Mouse (Mus musculus): ENCODE data around the gene Mast4. TPM values are rescaled to one million over a fixed set of nuclear protein-coding genes. Genes with fewer than 3 reads are reported as not detected.

Gene Mast4
- polyA plus RNA-seq, 1 experiment from 2014 or later: 31.0 TPM

- H3K9me3 ChIP-seq (ENCODE audit: control insufficient read depth, low read length): no peaks in the 10 kb centered on the region
- no peaks in the 10 kb centered on the region for H3K36me3 ChIP-seq (ENCODE audit: control insufficient read depth, insufficient read depth, low read length)
- H3K4me1 ChIP-seq (ENCODE audit: control insufficient read depth, insufficient read depth, low read length): no peaks in the 10 kb centered on the region
- no peak overlapping the region for H3K4me3 ChIP-seq (ENCODE audit: low read length)
- ATAC-seq (ENCODE audit: low FRiP score, low TSS enrichment): no peak
- WGBS: 71% methylated on average over 10 of the region's 10 CpGs
- H3K4me2 ChIP-seq (replicated peaks; ENCODE audit: low read depth, low read length): no peak overlapping the region
- H3K9ac ChIP-seq (ENCODE audit: low read depth, low read length): no peak overlapping the region
- no peaks in the 10 kb centered on the region for H3K27me3 ChIP-seq (ENCODE audit: control insufficient read depth, insufficient read depth, low read length)
- no peak overlapping the region for H3K27ac ChIP-seq (ENCODE audit: low read depth, low read length)
These were observed 133.1 kb downstream of the Mast4 start for GRCm38 (mm10) chr13:103201016-103201760.

DNA sequence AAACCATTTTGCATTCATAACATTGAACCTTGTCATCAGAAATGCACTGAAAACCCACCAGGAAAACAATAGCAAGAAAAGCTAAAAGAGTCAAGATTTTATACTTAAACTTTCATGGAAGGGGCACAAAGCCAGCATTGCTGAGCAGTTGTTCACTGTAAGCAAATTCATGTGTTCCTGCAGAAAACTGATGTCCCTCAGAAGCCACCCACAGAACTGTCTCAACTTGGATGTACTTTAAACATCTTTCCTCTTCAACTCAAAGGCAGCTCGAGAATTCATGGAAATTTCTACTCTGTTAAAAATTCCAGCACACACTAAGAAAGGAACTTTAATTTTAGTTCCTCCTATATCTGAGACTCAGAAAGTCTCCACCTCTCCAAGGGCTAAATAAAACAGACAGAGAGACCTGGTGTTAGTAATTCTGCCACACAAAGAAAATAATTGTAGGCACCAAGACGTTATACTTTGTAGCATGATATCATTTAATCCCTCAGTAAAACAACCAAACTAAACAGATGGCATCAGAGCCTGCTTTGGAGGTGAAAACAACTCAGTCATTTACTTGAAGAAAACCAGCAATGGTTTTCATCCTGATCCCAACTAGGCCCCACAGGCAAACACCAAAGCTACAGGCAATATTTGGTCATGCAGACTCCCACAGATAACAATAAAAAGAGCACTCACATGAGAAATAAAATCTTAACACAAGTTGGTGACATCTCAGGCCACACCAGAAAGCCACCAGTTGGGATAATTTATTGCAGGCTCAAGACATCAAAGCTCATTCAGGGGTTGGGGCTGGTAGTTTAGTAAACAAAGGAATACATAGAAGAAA, 134.3 kb downstream of the Mast4 start:
- Histone ChIP-seq H3K4me2 (replicated peaks; ENCODE audit: low read depth, low read length) (no peak overlapping the region), H3K4me1 (ENCODE audit: control insufficient read depth, insufficient read depth, low read length) (no peaks in the 10 kb centered on the region), H3K9ac (ENCODE audit: low read depth, low read length) (no peak overlapping the region), H3K27me3 (ENCODE audit: control insufficient read depth, insufficient read depth, low read length) (no peaks in the 10 kb centered on the region), H3K4me3 (ENCODE audit: low read length) (no peak overlapping the region), H3K9me3 (ENCODE audit: control insufficient read depth, low read length) (no peaks in the 10 kb centered on the region), H3K27ac (ENCODE audit: low read depth, low read length) (no peak overlapping the region), H3K36me3 (ENCODE audit: control insufficient read depth, insufficient read depth, low read length) (no peaks in the 10 kb centered on the region)
- ATAC-seq (ENCODE audit: low FRiP score, low TSS enrichment): no peak
- WGBS: 42% methylated on average over 2 of the region's 2 CpGs

DNA sequence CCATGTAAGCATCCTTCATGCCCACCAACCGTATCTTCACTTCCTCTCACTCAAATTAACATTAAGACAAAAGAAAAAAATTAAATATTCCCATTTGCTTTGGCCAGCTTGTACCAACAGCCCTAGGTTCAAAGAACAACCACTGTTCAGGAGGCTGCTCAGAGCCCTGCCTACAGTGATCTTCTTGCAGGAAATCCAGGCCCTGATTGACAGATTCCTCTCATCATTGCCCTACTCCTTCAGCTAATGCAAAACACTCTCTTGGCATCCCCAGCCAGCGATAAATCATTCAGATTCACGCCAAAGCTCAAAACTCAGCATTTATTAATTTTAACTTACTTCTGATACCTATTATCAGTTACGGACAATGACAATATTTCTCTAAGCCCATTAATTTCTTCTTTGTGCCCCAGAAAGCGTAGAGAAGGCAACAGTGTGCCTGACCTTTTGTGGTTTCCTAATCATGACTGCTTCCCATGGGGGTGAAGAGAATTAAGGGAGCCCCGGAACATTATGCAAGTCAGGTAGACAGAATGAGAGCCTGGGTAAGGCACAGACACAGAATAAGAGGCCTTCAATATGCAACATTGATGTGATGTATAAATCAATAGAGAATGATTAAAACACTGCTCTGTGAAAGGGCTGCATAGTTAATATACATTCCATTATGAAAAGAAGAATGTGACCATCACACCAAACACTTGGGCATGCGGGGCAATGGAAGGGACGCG, 135.9 kb downstream of the Mast4 start:
- Histone ChIP-seq H3K4me3 (ENCODE audit: low read length) (no peak overlapping the region), H3K27me3 (ENCODE audit: control insufficient read depth, insufficient read depth, low read length) (no peaks in the 10 kb centered on the region), H3K4me1 (ENCODE audit: control insufficient read depth, insufficient read depth, low read length) (no peaks in the 10 kb centered on the region), H3K9me3 (ENCODE audit: control insufficient read depth, low read length) (no peaks in the 10 kb centered on the region), H3K9ac (ENCODE audit: low read depth, low read length) (no peak overlapping the region), H3K4me2 (replicated peaks; ENCODE audit: low read depth, low read length) (no peak overlapping the region), H3K27ac (ENCODE audit: low read depth, low read length) (no peak overlapping the region), H3K36me3 (ENCODE audit: control insufficient read depth, insufficient read depth, low read length) (no peaks in the 10 kb centered on the region)
- no peak for ATAC-seq (ENCODE audit: low FRiP score, low TSS enrichment)
- WGBS: 88% methylated on average over 9 of the region's 9 CpGs

DNA sequence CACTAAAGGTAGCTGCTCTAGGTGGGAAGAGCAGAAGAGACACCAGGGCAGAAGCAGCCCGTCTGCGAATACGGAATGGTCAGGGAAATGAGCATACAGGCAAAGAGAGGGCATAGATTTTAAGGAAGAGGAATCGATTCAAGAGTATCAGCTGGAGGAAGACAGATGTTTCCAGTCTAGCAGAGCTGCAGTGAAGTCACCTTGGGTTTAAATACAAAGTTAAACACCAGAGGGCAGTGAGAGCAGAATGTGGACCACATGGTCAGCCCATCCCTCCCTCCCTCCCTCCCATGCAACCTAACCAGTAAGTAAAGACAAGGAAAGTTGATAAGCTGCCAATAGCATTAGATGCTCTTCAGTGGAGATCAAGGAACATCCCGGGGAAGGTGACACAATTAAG, 138.0 kb downstream of the Mast4 start:
- H3K27me3 ChIP-seq (ENCODE audit: control insufficient read depth, insufficient read depth, low read length): no peaks in the 10 kb centered on the region
- no peaks in the 10 kb centered on the region for H3K9me3 ChIP-seq (ENCODE audit: control insufficient read depth, low read length)
- no peak overlapping the region for H3K4me3 ChIP-seq (ENCODE audit: low read length)
- ATAC-seq (ENCODE audit: low FRiP score, low TSS enrichment): no peak
- H3K4me1 ChIP-seq (ENCODE audit: control insufficient read depth, insufficient read depth, low read length): no peaks in the 10 kb centered on the region
- no peaks in the 10 kb centered on the region for H3K36me3 ChIP-seq (ENCODE audit: control insufficient read depth, insufficient read depth, low read length)
- 73% methylated on average over 5 of the region's 5 CpGs for WGBS
- H3K27ac ChIP-seq (ENCODE audit: low read depth, low read length): no peak overlapping the region
- no peak overlapping the region for H3K9ac ChIP-seq (ENCODE audit: low read depth, low read length)
- no peak overlapping the region for H3K4me2 ChIP-seq (replicated peaks; ENCODE audit: low read depth, low read length)

- WGBS: 75% methylated on average over 3 of the region's 3 CpGs
- Histone ChIP-seq H3K27me3 (ENCODE audit: control insufficient read depth, insufficient read depth, low read length) (no peaks in the 10 kb centered on the region), H3K4me2 (replicated peaks; ENCODE audit: low read depth, low read length) (no peak overlapping the region), H3K9me3 (ENCODE audit: control insufficient read depth, low read length) (no peaks in the 10 kb centered on the region), H3K27ac (ENCODE audit: low read depth, low read length) (no peak overlapping the region), H3K4me3 (ENCODE audit: low read length) (no peak overlapping the region), H3K9ac (ENCODE audit: low read depth, low read length) (no peak overlapping the region), H3K4me1 (ENCODE audit: control insufficient read depth, insufficient read depth, low read length) (no peaks in the 10 kb centered on the region), H3K36me3 (ENCODE audit: control insufficient read depth, insufficient read depth, low read length) (no peaks in the 10 kb centered on the region)
- ATAC-seq (ENCODE audit: low FRiP score, low TSS enrichment): no peak
These were observed 138.4 kb downstream of the Mast4 start for GRCm38 (mm10) chr13:103195847-103196246.

DNA sequence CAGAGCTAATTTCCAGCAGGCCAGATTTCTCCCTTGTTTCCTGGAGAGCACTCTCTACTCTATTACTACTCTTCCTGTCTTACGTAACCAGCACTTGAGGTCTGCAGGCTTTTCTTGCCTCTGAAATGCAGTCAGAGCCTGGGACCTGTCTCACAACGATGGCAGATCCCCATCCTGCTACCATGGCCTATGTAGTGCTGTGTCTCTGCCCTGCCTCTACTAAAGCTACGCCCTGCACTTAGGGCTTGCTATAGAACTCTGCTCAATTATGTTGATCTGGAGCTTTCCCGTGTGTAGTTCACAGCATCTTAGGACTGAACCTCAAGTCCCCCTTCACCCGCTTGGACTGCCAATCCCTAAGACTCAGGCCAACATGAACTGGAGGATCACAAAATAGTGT, 150.7 kb downstream of the Mast4 start:
- ATAC-seq (ENCODE audit: low FRiP score, low TSS enrichment): no peak
- Histone ChIP-seq H3K4me3 (ENCODE audit: low read length) (no peak overlapping the region), H3K36me3 (ENCODE audit: control insufficient read depth, insufficient read depth, low read length) (no peaks in the 10 kb centered on the region), H3K4me1 (ENCODE audit: control insufficient read depth, insufficient read depth, low read length) (no peaks in the 10 kb centered on the region), H3K9ac (ENCODE audit: low read depth, low read length) (no peak overlapping the region), H3K27ac (ENCODE audit: low read depth, low read length) (no peak overlapping the region), H3K9me3 (ENCODE audit: control insufficient read depth, low read length) (no peaks in the 10 kb centered on the region), H3K27me3 (ENCODE audit: control insufficient read depth, insufficient read depth, low read length) (no peaks in the 10 kb centered on the region), H3K4me2 (replicated peaks; ENCODE audit: low read depth, low read length) (no peak overlapping the region)
- 83% methylated on average over 5 of the region's 5 CpGs for WGBS

DNA sequence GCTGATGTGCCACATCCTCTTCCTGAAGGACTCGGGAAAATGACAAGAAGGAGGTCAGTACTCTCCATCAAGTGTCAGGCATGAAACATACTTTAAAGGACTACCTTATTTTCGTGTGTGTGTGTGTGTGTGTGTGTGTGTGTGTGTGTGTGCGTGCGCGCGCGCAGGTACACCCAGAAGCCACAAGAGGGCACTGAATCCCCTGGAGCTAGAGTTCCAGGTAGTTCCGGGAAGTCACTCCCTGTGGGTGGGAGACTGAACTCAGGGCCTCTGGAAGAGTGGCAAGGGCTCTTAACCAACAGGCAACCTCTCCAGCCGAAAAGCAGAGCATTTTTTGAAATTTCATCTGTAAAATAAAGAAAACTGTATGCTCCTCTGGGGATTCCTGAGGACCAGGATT, 152.5 kb downstream of the Mast4 start:
- Histone ChIP-seq H3K27ac (ENCODE audit: low read depth, low read length) (no peak overlapping the region), H3K9me3 (ENCODE audit: control insufficient read depth, low read length) (no peaks in the 10 kb centered on the region), H3K27me3 (ENCODE audit: control insufficient read depth, insufficient read depth, low read length) (no peaks in the 10 kb centered on the region), H3K4me2 (replicated peaks; ENCODE audit: low read depth, low read length) (no peak overlapping the region), H3K4me1 (ENCODE audit: control insufficient read depth, insufficient read depth, low read length) (no peaks in the 10 kb centered on the region), H3K36me3 (ENCODE audit: control insufficient read depth, insufficient read depth, low read length) (no peaks in the 10 kb centered on the region), H3K4me3 (ENCODE audit: low read length) (no peak overlapping the region), H3K9ac (ENCODE audit: low read depth, low read length) (no peak overlapping the region)
- WGBS: 95% methylated on average over 9 of the region's 9 CpGs
- no peak for ATAC-seq (ENCODE audit: low FRiP score, low TSS enrichment)

- Histone ChIP-seq H3K4me2 (replicated peaks; ENCODE audit: low read depth, low read length) (no peak overlapping the region), H3K4me3 (ENCODE audit: low read length) (no peak overlapping the region), H3K36me3 (ENCODE audit: control insufficient read depth, insufficient read depth, low read length) (no peaks in the 10 kb centered on the region), H3K4me1 (ENCODE audit: control insufficient read depth, insufficient read depth, low read length) (no peaks in the 10 kb centered on the region), H3K9ac (ENCODE audit: low read depth, low read length) (no peak overlapping the region), H3K27ac (ENCODE audit: low read depth, low read length) (no peak overlapping the region), H3K9me3 (ENCODE audit: control insufficient read depth, low read length) (no peaks in the 10 kb centered on the region), H3K27me3 (ENCODE audit: control insufficient read depth, insufficient read depth, low read length) (no peaks in the 10 kb centered on the region)
- no peak for ATAC-seq (ENCODE audit: low FRiP score, low TSS enrichment)
- 78% methylated on average over 7 of the region's 7 CpGs for WGBS
These were observed 157.4 kb downstream of the Mast4 start for GRCm38 (mm10) chr13:103176871-103177270.

DNA sequence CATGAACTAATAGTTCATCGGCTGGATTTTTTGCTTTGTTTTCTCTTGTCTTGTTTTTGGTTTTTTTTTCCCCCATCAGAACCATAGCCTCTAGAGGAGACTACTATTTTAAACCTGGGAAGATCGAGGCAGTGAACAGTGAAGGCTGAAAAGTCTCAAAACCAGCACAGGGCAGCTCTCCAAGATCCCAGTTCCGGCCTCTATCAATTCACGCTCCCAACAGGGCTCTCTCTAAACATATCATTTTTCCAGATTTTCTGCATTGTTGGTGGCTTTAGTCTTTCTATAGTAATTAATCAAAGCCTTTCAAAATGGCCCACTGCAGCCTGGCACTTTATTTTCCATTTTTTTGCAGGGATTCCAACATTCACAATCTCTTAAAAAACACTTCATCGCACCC, 159.9 kb downstream of the Mast4 start:
- ATAC-seq (ENCODE audit: low FRiP score, low TSS enrichment): no peak
- WGBS: 69% methylated on average over 5 of the region's 5 CpGs
- no peaks in the 10 kb centered on the region for H3K27me3 ChIP-seq (ENCODE audit: control insufficient read depth, insufficient read depth, low read length)
- H3K9me3 ChIP-seq (ENCODE audit: control insufficient read depth, low read length): no peaks in the 10 kb centered on the region
- no peak overlapping the region for H3K9ac ChIP-seq (ENCODE audit: low read depth, low read length)
- H3K4me1 ChIP-seq (ENCODE audit: control insufficient read depth, insufficient read depth, low read length): no peaks in the 10 kb centered on the region
- H3K36me3 ChIP-seq (ENCODE audit: control insufficient read depth, insufficient read depth, low read length): no peaks in the 10 kb centered on the region
- no peak overlapping the region for H3K4me3 ChIP-seq (ENCODE audit: low read length)
- no peak overlapping the region for H3K4me2 ChIP-seq (replicated peaks; ENCODE audit: low read depth, low read length)
- H3K27ac ChIP-seq (ENCODE audit: low read depth, low read length): no peak overlapping the region
